Mouse (Mus musculus) gastrocnemius, postnatal 36 days (tissue): Measurements from ENCODE around the gene Cep162. TPM values are rescaled to one million over a fixed set of nuclear protein-coding genes. Genes with fewer than 3 reads are reported as not detected.

Experiments
- DNase-seq, 2 experiments: peaks; one replicate each; pipeline ENCODE4 v3.0.0; 2022
- intact Hi-C: fragments of 180-260 bp; cut with DNase I; formaldehyde crosslinking; loops from one replicate; pipeline ENCODE4 v1.15.1; 2025
- total RNA-seq, 2 experiments: library from RNA; stranded (reverse); gene quantifications; 2 replicates each; pipeline ENCODE4 v1.2.3; 2021

The Cep162 gene
- total RNA-seq, 2 experiments from 2014 or later, result 1.5 to 2.4 TPM

- intact Hi-C loops, result no loop called here
- DNase-seq, result no peak
These were observed 88.1 kb downstream of the Cep162 start for GRCm38 (mm10) chr9:87167001-87167830.

- intact Hi-C loops, result no loop called here
- DNase-seq, result no peak
These were observed 92.8 kb downstream of the Cep162 start for GRCm38 (mm10) chr9:87162559-87162958.

GRCm38 (mm10) chr9:87152641-87153325 is 102.6 kb downstream of the Cep162 start:
- intact Hi-C loops, result no loop called here
- no peak for DNase-seq

- no peak for DNase-seq
- intact Hi-C loops, result no loop called here
These were observed 107.4 kb downstream of the Cep162 start for GRCm38 (mm10) chr9:87147927-87148326.

GRCm38 (mm10) chr9:87146400-87146799 is 108.9 kb downstream of the Cep162 start:
- intact Hi-C loops, result no loop called here
- no peak for DNase-seq

- DNase-seq, result no peak
- intact Hi-C loops, result no loop called here
These were observed 109.7 kb downstream of the Cep162 start for GRCm38 (mm10) chr9:87145671-87146070.

GRCm38 (mm10) chr9:87145180-87145579 is 110.2 kb downstream of the Cep162 start:
- intact Hi-C loops, result no loop called here
- DNase-seq, result no peak

- intact Hi-C loops, result no loop called here
- no peak for DNase-seq
These were observed 110.8 kb downstream of the Cep162 start for GRCm38 (mm10) chr9:87144532-87144931.

- peak in 1 of 2 experiments; percentile 9 for DNase-seq
- intact Hi-C loops, result no loop called here
These were observed 111.2 kb downstream of the Cep162 start, which contains the start of gene Mrap2 for GRCm38 (mm10) chr9:87144106-87144505. Gene Mrap2 (plus strand): TSS chr9:87144306.

- no peak for DNase-seq
- intact Hi-C loops, result no loop called here
These were observed 112.3 kb downstream of the Cep162 start for GRCm38 (mm10) chr9:87143076-87143475.

Other genes with a start within 250 kb of the Cep162 start
- gene Ripply2, start 240.0 kb downstream of the Cep162 start, total RNA-seq, result not detected
- 10 to 100 TPM; 29.2 to 30.5 TPM for gene Cyb5r4, start 233.5 kb downstream of the Cep162 start, total RNA-seq
- under 1 TPM in 1 of 2 experiments, not detected in 1; 0.20 TPM for gene Mrap2, start 111.2 kb downstream of the Cep162 start, total RNA-seq